Mouse (Mus musculus): Measurements from ENCODE around the gene Btbd10. TPM values are rescaled to one million over a fixed set of nuclear protein-coding genes. Genes with fewer than 3 reads are reported as not detected.

Btbd10 gene
- polyA plus RNA-seq (2015; fragmentation: Nextera tagmentation; extraction: Ambion mirVana), result 21.4 and 22.9 TPM in 2 replicates

DNA sequence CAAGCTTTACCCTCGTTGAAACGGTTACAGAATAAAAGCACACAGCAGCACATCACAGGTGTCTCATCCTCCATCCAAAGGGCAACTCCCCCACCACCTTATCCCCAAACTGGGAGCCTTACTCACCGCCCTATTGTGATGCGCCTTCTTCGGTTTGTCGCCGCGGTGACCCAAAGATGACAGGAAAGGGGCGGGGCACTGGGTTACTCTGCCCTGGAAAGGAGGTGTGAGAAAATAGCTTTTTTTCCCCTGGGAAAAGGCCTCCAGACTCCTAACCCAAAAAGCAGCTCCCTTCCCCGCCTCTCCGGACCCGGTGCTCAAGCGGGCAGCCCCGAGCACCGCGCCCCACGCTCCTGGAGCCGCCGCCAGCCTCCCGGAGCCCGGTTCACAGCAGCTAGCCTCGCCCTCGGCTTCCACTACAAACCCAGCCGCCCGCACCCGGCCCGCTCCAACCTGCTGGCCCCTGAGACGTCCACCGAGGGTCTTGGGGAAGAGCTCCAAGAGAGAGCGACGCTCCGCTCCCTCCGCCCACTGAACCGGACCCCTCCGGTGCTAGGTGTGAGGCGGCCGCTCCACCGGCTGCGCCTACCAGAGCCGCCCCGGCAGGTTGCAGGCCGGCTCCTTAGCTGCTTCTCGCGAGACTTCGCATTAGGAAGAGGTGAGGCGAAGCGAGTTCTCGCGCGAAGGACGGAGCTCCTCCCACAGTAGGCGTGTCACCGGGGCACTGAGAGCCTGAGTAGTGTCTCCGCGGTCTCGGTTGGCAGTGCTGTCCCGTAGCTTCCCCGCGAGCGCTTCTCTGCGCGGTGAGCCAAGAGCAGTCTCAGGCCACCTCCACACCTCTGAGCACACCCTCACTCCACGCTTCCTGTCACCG is at the start of gene Btbd10:
Gene Btbd10 (minus strand): TSS at position 647 of the 874 bp plus-strand sequence.
- H3K4me2 ChIP-seq, result peak within 1 kb of the TSS; percentile 86
- peaks cover 13% of the 10 kb centered on the region for H3K4me1 ChIP-seq
- H3K4me3 ChIP-seq, result peak within 1 kb of the TSS; percentile 92
- under 1% methylated on average over 64 of the region's 64 CpGs for WGBS
- no peaks in the 10 kb centered on the region for H3K27me3 ChIP-seq
- peak within 1 kb of the TSS; percentile 84 for H3K9ac ChIP-seq
- no peaks in the 10 kb centered on the region for H3K9me3 ChIP-seq
- ATAC-seq (ENCODE audit: borderline replicate concordance, extremely low read depth, low FRiP score, low TSS enrichment), result peak; percentile 99
- peak within 1 kb of the TSS; percentile 90 for H3K27ac ChIP-seq
- H3K36me3 ChIP-seq, result no peaks in the 10 kb centered on the region

DNA sequence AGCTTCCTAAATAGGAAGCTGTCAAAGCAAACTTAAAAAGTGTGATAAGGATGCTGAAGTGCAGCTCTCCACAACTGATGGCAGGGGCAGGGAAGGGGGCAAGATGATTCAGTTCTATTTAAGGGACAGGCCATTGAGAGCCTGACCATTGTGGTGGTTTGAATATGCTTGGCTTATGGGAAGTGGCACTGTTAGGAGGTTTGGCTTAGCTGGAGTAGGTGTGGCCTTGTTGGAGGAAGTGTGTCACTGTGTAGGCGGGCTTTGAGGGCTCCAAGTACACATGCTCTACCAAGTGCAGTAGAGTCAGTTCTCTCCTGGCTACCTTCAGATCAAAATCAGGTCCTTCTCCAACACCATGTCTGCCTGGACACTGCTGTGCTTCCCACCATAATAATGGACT is 47.3 kb upstream of the Btbd10 start:
- H3K27ac ChIP-seq, result no peak overlapping the region
- H3K4me2 ChIP-seq, result no peak overlapping the region
- no peaks in the 10 kb centered on the region for H3K36me3 ChIP-seq
- H3K27me3 ChIP-seq, result no peaks in the 10 kb centered on the region
- no peak overlapping the region for H3K4me3 ChIP-seq
- H3K9me3 ChIP-seq, result no peaks in the 10 kb centered on the region
- no peak for ATAC-seq (ENCODE audit: borderline replicate concordance, extremely low read depth, low FRiP score, low TSS enrichment)
- WGBS, result 75% methylated on average over 1 of the region's 1 CpGs
- H3K4me1 ChIP-seq, result peaks cover 8% of the 10 kb centered on the region
- no peak overlapping the region for H3K9ac ChIP-seq

DNA sequence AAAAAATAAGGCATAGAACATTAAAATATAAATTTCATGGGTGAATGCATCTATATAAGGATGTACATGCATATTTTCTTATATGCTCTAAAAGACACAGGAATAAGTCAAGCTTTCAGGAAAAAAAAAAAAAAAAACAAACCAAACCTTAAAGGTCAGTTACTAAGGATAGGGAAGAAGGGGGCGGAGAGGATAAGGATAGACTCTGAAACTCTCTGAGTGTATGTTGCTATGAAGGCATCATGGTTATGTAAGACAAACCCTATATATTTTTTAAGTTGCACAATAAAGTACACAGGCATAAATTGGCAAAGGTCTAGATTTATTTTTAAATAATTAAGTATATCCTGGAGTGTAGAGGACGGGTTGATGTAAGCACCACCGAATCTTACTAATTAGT is 46.1 kb upstream of the Btbd10 start:
- Histone ChIP-seq H3K27me3 (no peaks in the 10 kb centered on the region), H3K9ac (no peak overlapping the region), H3K4me3 (no peak overlapping the region), H3K27ac (no peak overlapping the region), H3K4me2 (no peak overlapping the region), H3K4me1 (peaks cover 8% of the 10 kb centered on the region), H3K9me3 (no peaks in the 10 kb centered on the region), H3K36me3 (no peaks in the 10 kb centered on the region)
- 77% methylated on average over 3 of the region's 3 CpGs for WGBS
- no peak for ATAC-seq (ENCODE audit: borderline replicate concordance, extremely low read depth, low FRiP score, low TSS enrichment)

DNA sequence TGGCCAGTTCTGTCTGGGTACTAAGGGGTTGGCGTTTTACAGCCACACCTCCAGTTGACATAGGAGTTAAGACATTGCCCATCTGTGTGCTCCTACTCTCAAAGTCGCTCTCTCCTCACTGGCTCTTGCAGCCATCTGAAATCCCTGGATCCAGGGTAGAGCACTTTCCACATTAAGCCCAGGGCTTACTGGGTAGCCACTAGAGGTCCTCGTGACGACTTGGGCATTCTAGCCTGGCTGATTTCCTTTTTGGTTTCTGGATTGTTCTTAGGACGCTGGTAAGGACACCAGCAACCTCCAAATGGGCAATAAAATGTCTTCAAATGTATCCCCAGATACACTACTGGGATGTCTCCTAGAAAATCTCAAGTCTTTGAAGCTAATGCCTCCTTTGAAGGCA is 39.5 kb upstream of the Btbd10 start:
- H3K36me3 ChIP-seq, result no peaks in the 10 kb centered on the region
- H3K4me1 ChIP-seq, result no peaks in the 10 kb centered on the region
- H3K9ac ChIP-seq, result no peak overlapping the region
- H3K27me3 ChIP-seq, result no peaks in the 10 kb centered on the region
- no peaks in the 10 kb centered on the region for H3K9me3 ChIP-seq
- H3K4me3 ChIP-seq, result no peak overlapping the region
- H3K4me2 ChIP-seq, result no peak overlapping the region
- no peak for ATAC-seq (ENCODE audit: borderline replicate concordance, extremely low read depth, low FRiP score, low TSS enrichment)
- no peak overlapping the region for H3K27ac ChIP-seq
- WGBS, result 60% methylated on average over 5 of the region's 5 CpGs

DNA sequence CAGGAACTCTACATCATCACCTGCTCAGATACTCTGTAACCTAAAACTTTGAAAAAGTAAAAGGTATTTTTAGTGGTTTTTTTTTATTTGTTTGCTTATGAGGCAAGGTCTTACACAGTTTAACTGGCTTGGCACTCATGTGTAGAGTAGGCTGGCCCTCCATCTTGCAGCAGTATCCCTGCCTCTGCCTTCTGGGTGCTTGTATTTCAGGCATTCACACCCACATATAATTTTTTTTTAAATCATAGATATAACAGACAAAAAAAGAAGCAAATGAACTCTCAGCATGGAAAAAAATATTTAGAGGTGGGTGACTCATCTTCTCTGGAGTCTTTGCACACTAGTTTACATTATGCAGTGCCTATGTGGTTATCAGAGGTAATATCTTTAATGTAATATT is 28.9 kb upstream of the Btbd10 start:
- H3K27ac ChIP-seq, result no peak overlapping the region
- ATAC-seq (ENCODE audit: borderline replicate concordance, extremely low read depth, low FRiP score, low TSS enrichment), result no peak

DNA sequence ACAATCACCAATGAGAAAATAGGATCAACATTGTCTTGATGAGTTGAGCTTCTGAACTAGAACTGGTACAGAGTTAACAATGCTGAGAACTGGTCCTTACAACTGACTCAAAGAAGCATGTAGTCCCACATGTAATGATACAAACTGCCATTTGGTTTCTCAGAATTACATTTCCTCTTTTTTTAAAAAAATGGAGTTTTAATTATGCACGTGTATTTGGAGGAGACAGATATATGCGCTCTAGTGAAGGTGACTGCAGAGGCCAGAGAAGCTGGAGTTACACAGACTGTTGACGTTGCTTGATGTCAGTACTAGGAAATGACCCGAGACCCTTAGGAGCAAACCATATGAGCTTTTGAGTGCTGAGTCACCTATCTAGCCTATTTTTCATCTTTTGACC is 27.5 kb upstream of the Btbd10 start:
- Histone ChIP-seq H3K9ac (no peak overlapping the region), H3K9me3 (no peaks in the 10 kb centered on the region), H3K27me3 (no peaks in the 10 kb centered on the region), H3K4me2 (no peak overlapping the region), H3K4me3 (no peak overlapping the region), H3K27ac (no peak overlapping the region), H3K4me1 (no peaks in the 10 kb centered on the region), H3K36me3 (no peaks in the 10 kb centered on the region)
- WGBS, result 79% methylated on average over 4 of the region's 4 CpGs
- no peak for ATAC-seq (ENCODE audit: borderline replicate concordance, extremely low read depth, low FRiP score, low TSS enrichment)

More for the DNA sequence above, 28.9 kb upstream of the Btbd10 start:
- H3K4me3 ChIP-seq, result no peak overlapping the region
- H3K4me1 ChIP-seq, result no peaks in the 10 kb centered on the region
- no peak overlapping the region for H3K9ac ChIP-seq
- no peak overlapping the region for H3K4me2 ChIP-seq
- no peaks in the 10 kb centered on the region for H3K27me3 ChIP-seq
- no peaks in the 10 kb centered on the region for H3K9me3 ChIP-seq
- H3K36me3 ChIP-seq, result no peaks in the 10 kb centered on the region

DNA sequence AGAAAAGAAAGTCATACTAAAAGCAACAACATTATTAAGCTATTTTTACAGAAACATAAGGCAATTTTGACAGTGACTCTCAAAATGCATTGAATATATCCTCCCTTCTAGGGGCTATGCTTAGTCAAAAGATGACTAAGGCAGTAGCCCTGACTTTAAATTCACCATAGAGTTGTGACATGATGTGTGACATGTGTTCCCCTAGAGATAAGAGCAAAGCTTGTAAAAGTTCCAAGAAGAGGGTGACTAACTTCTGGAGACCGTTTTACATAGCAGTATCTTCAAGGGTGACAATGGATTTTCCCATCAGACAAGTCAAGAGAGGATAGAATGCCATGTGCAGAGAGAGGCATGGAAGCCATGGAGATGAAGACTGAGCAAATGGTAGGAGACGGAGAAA is 22.4 kb upstream of the Btbd10 start:
- no peak for ATAC-seq (ENCODE audit: borderline replicate concordance, extremely low read depth, low FRiP score, low TSS enrichment)
- Histone ChIP-seq H3K36me3 (no peaks in the 10 kb centered on the region), H3K9me3 (no peaks in the 10 kb centered on the region), H3K27me3 (no peaks in the 10 kb centered on the region), H3K27ac (no peak overlapping the region), H3K9ac (no peak overlapping the region), H3K4me1 (no peaks in the 10 kb centered on the region), H3K4me2 (no peak overlapping the region), H3K4me3 (no peak overlapping the region)
- 60% methylated on average over 2 of the region's 2 CpGs for WGBS

DNA sequence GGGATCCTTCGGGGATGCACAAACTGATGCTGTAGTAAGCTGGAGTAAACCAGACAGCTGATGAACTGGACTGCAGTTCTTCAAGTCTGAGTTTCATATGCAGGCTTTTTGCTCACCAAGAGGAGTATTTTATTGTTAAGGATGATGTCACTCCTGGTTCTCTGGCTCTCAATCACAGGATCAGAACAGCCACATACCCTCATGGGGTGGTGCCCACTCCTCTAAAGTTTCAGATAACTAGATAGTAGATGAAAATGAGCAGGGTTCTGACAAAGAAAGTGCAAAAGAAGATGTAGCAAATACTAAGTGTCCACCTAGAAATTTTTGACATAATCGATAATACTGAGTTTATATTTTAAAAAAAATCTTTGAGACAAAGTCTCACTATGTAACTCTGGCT is 19.3 kb upstream of the Btbd10 start, which contains the start of gene Pth:
Gene Pth (minus strand): TSS at position 101 of the 400 bp plus-strand sequence.
- Histone ChIP-seq H3K4me3 (no peak within 1 kb of the TSS), H3K9ac (no peak within 1 kb of the TSS), H3K4me1 (no peaks in the 10 kb centered on the region), H3K4me2 (no peak within 1 kb of the TSS), H3K9me3 (no peaks in the 10 kb centered on the region), H3K27ac (no peak within 1 kb of the TSS), H3K27me3 (no peaks in the 10 kb centered on the region), H3K36me3 (no peaks in the 10 kb centered on the region)
- 79% methylated on average over 2 of the region's 2 CpGs for WGBS
- ATAC-seq (ENCODE audit: borderline replicate concordance, extremely low read depth, low FRiP score, low TSS enrichment), result no peak

DNA sequence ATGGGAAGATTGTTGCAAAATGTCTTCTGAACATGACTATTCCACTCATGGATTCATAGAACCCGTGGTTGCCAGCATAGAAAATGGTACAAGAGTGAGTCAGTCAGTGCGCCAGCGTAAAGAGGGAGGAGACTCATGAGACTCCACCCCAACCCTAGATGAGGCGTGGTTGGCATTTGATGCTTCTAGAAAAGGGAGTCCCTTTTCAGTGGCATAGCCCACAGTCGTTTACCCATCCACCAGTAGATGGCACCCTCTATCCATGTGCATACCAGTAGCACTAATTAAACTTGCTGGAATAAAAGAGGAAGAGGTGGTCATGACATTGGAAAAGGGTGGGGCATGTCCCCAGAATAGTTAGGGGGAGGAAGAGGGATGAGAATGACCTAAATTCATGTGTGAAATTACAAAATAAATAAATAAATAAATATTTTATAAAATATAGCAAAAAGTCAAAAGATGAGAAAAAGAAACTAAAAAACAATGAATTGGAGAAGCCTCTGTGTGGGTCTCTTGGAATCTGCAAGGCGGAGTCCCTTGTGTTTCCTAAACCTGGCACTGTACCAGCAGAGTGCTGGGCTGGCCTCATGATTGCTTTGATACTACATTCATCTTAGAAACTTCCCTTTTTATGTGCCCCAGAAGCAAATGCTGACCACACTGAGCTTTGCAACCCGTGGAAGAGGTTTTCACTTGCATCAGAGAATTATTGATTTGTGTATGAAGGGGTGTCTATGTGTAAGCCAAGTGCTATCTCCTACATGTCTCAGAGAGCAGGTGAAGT is 8.9 kb upstream of the Btbd10 start:
- H3K27ac ChIP-seq, result no peak overlapping the region
- ATAC-seq (ENCODE audit: borderline replicate concordance, extremely low read depth, low FRiP score, low TSS enrichment), result peak; percentile 84
- no peaks in the 10 kb centered on the region for H3K27me3 ChIP-seq
- H3K4me2 ChIP-seq, result no peak overlapping the region
- no peaks in the 10 kb centered on the region for H3K36me3 ChIP-seq
- WGBS, result 21% methylated on average over 7 of the region's 7 CpGs
- H3K4me3 ChIP-seq, result no peak overlapping the region
- H3K9ac ChIP-seq, result no peak overlapping the region
- H3K4me1 ChIP-seq, result peaks cover 4% of the 10 kb centered on the region; the same call in 1 of the 2 replicates
- H3K9me3 ChIP-seq, result no peaks in the 10 kb centered on the region

DNA sequence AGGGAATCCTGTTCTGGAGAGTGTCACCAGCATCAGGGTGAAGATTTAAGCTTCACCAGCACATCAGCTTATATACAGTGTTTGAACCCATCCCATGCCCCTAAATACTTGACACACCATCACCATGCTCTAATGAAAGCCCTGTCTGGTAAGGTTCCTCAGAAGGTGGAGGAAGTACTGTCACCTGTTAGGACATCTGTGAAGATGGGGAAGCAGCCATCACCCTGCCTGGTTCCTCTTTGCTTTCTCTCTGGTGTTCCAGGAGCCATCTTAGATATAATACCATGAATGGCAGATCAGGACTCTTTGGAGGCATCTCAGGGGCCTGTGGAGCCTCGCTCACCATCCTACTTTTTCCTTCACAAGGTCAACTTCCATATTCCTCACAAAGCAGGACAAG is 3.5 kb upstream of the Btbd10 start:
- Histone ChIP-seq H3K9ac (no peak overlapping the region), H3K4me3 (no peak overlapping the region), H3K36me3 (no peaks in the 10 kb centered on the region), H3K27ac (no peak overlapping the region), H3K4me1 (peaks cover 14% of the 10 kb centered on the region), H3K4me2 (no peak overlapping the region), H3K27me3 (no peaks in the 10 kb centered on the region), H3K9me3 (no peaks in the 10 kb centered on the region)
- ATAC-seq (ENCODE audit: borderline replicate concordance, extremely low read depth, low FRiP score, low TSS enrichment), result no peak
- WGBS, result 73% methylated on average over 1 of the region's 1 CpGs

DNA sequence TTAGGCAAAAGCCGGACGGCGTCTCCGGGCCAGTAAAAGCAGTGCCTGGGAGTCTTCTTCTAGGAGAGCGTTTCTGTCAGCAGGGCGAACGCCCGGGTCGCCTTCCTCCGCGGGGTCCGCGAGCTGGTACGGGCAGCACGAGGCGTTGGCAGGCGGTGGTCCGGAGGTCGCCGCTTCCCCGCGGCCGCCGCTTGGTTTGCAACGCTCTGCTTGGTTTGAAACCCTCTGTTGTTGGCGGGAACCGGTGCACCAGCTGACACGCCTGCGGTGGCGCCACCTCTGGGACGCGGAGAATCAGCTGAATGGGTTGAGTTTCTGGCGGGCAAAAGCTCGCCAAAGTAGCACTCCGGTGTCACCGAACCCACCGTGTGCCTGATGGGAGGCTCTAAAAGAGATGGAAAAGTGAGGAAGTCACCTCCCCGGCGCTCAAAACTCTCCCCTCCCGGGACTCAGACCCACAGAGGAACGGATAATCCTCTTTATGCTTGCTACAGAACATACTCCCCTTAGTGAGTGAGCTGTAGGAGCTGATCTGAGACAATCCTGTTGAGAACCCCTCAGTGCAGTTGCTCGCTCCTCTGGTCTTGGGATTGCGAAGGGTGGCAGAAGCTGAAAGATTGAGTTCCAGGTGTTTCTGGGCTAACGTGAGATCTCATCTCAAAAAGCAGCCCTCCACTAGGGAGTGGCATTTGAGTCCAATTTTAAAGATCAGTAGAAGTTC is 588 bp upstream of the Btbd10 start:
- under 1% methylated on average over 44 of the region's 44 CpGs for WGBS
- peak; percentile 74 for ATAC-seq (ENCODE audit: borderline replicate concordance, extremely low read depth, low FRiP score, low TSS enrichment)
- Histone ChIP-seq H3K4me3 (peak overlapping the region; percentile 92), H3K4me2 (peak overlapping the region; percentile 86), H3K9ac (peak overlapping the region; percentile 84), H3K27ac (peak overlapping the region; percentile 90), H3K36me3 (no peaks in the 10 kb centered on the region), H3K4me1 (peaks cover 13% of the 10 kb centered on the region), H3K27me3 (no peaks in the 10 kb centered on the region), H3K9me3 (no peaks in the 10 kb centered on the region)

Data from lung, embryonic 15.5 days (tissue).